Mouse (Mus musculus): ENCODE measurements around the gene Elmod1. TPM values are rescaled to one million over a fixed set of nuclear protein-coding genes. Genes with fewer than 3 reads are reported as not detected.
"Not testable (repeated sequence)": the region's sequence is repeated elsewhere in the genome, so short reads cannot be mapped to it uniquely, and the experiment has no call there.

Gene Elmod1
- 0.21 and 0.36 TPM in 2 replicates for polyA plus RNA-seq (2016; fragmentation: Nextera tagmentation; extraction: Ambion mirVana)

DNA sequence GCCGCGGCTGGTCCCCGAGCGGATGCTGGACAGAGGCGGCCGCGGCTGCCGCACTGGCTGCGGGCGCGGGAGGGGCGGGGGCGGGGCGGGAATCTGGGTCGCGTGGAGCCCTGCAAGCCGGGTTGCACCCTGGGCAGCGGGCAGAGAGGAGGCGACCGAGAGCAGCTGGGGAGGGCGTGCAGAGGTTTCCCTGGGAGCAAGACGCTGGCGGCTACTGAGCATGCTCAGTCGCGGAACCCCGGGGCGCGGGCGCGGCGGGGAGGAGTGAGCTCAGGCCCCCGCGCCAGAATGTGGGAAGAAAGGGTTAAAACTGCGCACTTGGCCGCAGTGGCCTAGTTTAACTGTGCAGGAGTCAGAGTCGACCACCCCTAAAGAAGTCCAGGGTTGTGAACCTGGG is at the start of gene Elmod1:
Gene Elmod1 (minus strand): TSS at position 180 of the 397 bp plus-strand sequence.
- WGBS: under 1% methylated on average over 34 of the region's 36 CpGs
- Histone ChIP-seq H3K9me3 (no peaks in the 10 kb centered on the region), H3K4me3 (peak within 1 kb of the TSS; percentile 78), H3K27ac (peak within 1 kb of the TSS; percentile 76), H3K27me3 (ENCODE audit: poor library complexity, severe bottlenecking) (peaks cover 45% of the 10 kb centered on the region), H3K36me3 (replicated peaks) (no peaks in the 10 kb centered on the region), H3K4me1 (peaks cover 19% of the 10 kb centered on the region)
- peak; percentile 55 for DNase-seq (ENCODE audit: extremely low spot score, low spot score)

DNA sequence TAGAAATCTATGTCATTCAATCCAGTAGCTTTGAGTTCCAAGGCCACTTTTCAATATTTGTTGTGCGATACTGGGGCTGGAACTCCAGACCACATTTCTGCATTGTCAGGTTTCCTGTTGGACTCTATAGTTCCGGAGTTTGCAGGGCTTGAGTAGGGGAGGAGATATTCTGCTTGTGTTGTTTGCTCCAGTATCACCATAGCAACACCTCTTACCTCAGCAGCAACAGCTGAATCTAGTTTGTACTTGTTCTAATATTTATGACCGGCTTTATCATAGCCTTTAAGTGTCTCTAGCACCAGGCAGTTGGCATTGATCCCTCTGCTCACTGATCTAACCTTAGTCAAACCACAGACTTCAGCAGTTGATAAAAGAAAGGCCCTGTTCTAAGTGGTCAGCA is 47.7 kb upstream of the Elmod1 start:
- WGBS: 90% methylated on average over 3 of the region's 3 CpGs
- no peak for DNase-seq (ENCODE audit: extremely low spot score, low spot score)

DNA sequence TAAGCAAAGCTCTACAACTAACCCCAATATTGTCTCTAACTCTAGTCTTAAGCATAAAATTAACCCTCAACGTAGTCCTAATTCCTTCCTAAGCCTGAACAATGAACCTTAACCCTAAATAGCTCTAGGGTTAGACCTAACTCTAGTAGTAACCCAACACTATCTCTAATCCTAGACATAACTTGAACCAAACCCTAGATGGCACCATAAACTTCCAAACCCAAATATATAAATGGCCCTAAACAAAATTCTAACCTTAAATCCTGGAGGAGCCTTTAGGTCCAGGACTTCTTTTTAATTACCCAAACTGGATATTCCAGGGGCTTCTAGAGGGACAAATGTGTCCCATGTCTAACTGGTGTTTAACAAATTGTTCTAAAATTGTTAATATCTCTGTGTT is 19.4 kb upstream of the Elmod1 start:
- no peak for DNase-seq (ENCODE audit: extremely low spot score, low spot score)
- Histone ChIP-seq H3K27me3 (ENCODE audit: poor library complexity, severe bottlenecking) (no peaks in the 10 kb centered on the region), H3K4me1 (no peaks in the 10 kb centered on the region; the same call in 1 of the 2 replicates), H3K36me3 (replicated peaks) (no peaks in the 10 kb centered on the region), H3K9me3 (no peaks in the 10 kb centered on the region), H3K27ac (no peak overlapping the region), H3K4me3 (no peak overlapping the region)
- 73% methylated on average over 1 of the region's 1 CpGs for WGBS

More for the DNA sequence above, 47.7 kb upstream of the Elmod1 start:
- no peaks in the 10 kb centered on the region; the same call in 1 of the 2 replicates for H3K9me3 ChIP-seq
- no peak overlapping the region for H3K27ac ChIP-seq
- no peaks in the 10 kb centered on the region for H3K36me3 ChIP-seq (replicated peaks)
- H3K4me1 ChIP-seq: no peaks in the 10 kb centered on the region
- no peak overlapping the region for H3K4me3 ChIP-seq
- no peaks in the 10 kb centered on the region for H3K27me3 ChIP-seq (ENCODE audit: poor library complexity, severe bottlenecking)

DNA sequence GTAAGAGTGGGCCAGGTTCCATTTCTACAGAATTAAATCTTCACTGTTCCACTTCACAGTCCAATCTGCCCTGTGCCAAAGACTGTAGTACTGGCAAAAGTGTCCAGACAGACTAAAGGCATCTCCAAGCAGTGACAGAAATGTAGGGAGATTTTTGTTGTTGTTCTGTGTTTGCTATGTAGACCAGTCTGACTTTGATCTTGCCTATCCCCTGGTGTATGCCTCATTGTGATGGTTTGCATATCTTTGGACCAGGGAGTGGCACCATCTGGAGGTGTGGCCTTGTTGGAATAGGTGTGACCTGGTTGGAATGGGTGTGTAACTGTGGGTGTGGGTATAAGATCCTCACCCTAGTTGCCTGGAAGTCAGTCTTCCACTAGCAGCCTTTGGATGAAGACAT is 17.5 kb upstream of the Elmod1 start:
- H3K4me3 ChIP-seq; H3K27me3 ChIP-seq (ENCODE audit: poor library complexity, severe bottlenecking); DNase-seq (ENCODE audit: extremely low spot score, low spot score); H3K27ac ChIP-seq; H3K9me3 ChIP-seq; H3K36me3 ChIP-seq (replicated peaks); H3K4me1 ChIP-seq: not testable (repeated sequence)

DNA sequence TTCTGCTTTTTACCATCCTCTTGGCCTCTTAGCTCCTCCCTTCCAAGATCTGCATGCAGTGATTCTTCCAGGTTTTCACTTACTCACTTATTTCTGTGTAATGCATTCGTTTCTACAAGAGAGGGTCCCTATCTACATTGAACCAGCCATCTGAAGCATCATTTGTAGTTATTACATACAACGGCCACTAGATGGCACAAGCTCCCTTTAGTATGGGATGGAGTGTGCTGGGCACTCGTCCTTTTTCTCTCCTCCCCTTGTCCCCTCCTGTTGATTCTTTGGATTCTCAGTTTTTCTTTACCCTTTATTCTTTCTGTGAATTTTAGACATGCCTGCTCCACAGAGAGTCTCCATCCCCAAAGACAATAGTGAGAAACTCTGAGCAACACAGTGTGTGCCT is 15.8 kb upstream of the Elmod1 start:
- no peak overlapping the region for H3K27ac ChIP-seq
- H3K4me3 ChIP-seq: no peak overlapping the region
- WGBS: 8% methylated on average over 3 of the region's 3 CpGs
- H3K36me3 ChIP-seq (replicated peaks): no peaks in the 10 kb centered on the region
- no peaks in the 10 kb centered on the region for H3K27me3 ChIP-seq (ENCODE audit: poor library complexity, severe bottlenecking)
- H3K9me3 ChIP-seq: no peaks in the 10 kb centered on the region
- DNase-seq (ENCODE audit: extremely low spot score, low spot score): no peak
- H3K4me1 ChIP-seq: no peaks in the 10 kb centered on the region; the same call in 1 of the 2 replicates

DNA sequence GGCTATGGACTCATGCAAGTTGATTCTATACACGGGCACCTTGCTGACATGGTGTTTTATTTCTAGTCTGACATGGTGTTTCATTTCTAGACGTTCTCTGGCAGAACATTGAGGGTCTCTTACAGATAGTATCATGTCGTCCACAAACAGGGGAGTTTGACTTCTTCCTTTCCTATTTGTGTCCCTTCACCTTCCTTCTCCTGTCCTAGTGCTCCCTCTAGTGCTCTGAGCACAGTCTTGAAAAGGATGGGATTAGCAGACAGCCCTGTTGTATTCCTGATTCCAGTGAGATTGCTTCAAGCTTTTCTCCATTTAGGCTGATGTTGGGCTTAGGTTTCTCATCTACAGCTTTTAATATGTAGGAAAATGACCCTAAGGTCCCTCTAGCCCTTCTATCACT is 11.9 kb upstream of the Elmod1 start:
- H3K36me3 ChIP-seq (replicated peaks): no peaks in the 10 kb centered on the region
- H3K27me3 ChIP-seq (ENCODE audit: poor library complexity, severe bottlenecking): 0 out of 2 replicates have a peak, but pooled peaks cover 5% of the 10 kb centered on the region
- H3K4me1 ChIP-seq: no peaks in the 10 kb centered on the region; the same call in 1 of the 2 replicates
- DNase-seq (ENCODE audit: extremely low spot score, low spot score): no peak
- H3K9me3 ChIP-seq: no peaks in the 10 kb centered on the region
- 55% methylated on average over 3 of the region's 3 CpGs for WGBS
- no peak overlapping the region for H3K27ac ChIP-seq
- no peak overlapping the region for H3K4me3 ChIP-seq

DNA sequence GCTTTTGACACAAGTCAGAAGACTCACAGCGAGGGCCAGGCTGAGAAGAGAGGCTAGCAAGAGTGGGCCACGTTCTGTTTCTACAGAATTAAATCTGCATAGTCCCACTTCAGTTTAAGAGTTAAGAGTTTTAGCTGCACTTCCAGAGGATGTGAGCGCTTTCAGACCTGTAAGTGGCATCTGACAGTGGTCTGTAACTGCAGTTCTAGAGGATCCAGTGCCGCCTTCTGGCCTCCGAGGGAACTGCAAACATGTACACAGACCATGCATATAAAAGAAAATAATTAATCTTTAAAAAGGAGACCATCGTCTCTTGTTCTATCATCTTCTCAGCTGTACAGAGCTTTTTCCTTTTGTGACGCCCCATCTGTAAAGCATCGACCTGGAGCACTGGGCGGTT is 9.8 kb upstream of the Elmod1 start:
- peak; percentile 42 for DNase-seq (ENCODE audit: extremely low spot score, low spot score)
- no peak overlapping the region for H3K27ac ChIP-seq
- H3K4me3 ChIP-seq: no peak overlapping the region
- WGBS: 34% methylated on average over 9 of the region's 9 CpGs
- 0 out of 2 replicates have a peak, but pooled peaks cover 5% of the 10 kb centered on the region for H3K27me3 ChIP-seq (ENCODE audit: poor library complexity, severe bottlenecking)
- H3K36me3 ChIP-seq (replicated peaks): no peaks in the 10 kb centered on the region
- H3K9me3 ChIP-seq: no peaks in the 10 kb centered on the region
- no peaks in the 10 kb centered on the region for H3K4me1 ChIP-seq

DNA sequence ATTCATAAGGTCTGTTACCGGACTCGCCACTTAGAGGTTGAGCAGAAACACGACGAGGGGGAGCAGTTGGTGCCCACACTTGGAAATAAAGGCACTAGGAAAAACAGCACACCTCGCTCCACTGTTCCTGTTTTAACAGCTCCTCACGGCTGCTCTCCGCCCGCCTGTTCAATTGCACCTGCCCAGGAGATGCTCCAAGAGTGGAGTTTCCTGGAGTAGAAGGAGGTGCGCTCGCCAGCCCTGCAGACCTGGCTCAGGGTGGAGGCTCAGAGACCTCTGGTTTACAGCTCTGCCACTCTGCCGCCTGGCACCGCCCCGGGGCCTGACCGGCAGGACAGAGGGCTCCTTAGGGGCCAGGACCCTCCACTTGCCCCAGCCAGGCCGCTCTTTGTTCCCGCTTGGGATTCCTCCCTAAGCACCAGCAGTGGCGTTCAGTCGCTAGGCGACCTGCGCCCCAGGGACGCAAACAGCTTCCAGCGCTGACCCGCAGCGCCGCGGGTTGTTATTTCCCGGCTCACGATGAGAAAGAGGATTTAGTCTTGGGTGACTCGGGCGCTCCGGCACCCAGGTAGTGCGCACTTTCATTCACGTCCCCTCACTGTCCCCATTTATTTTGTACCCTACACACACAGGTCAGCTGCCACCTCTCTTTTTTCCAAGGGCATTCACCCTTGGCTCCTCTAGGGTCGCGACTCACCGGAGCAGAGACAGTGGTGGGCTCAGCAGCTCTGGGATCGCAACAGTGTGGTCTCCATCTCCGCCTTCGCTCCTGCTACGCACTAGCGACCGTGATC is 576 bp downstream of the Elmod1 start:
- DNase-seq (ENCODE audit: extremely low spot score, low spot score): peak; percentile 60
- Histone ChIP-seq H3K27ac (peak overlapping the region; percentile 76), H3K9me3 (no peaks in the 10 kb centered on the region), H3K36me3 (replicated peaks) (no peaks in the 10 kb centered on the region), H3K4me1 (peaks cover 19% of the 10 kb centered on the region), H3K4me3 (peak overlapping the region; percentile 78), H3K27me3 (ENCODE audit: poor library complexity, severe bottlenecking) (peaks cover 45% of the 10 kb centered on the region)
- under 1% methylated on average over 42 of the region's 42 CpGs for WGBS

DNA sequence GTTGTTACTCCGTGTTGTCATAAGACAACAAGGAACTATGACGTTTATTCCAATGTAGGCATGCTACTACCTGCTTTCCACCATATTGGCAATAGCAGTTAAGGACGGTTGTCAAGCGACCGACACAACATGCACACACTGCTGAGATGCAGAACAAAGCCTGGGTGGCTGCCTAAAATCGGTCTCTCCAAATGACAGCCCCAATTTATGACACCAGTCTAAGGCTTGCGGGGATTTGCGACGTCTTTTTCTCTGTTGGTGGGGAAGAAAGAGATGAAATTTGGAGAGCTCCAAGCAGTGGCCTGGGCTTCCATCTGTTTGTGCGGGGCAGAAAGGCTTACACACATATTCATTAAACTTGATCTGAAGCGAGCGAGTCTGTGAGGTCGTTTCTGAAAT is 1.2 kb downstream of the Elmod1 start:
- peak; percentile 21 for DNase-seq (ENCODE audit: extremely low spot score, low spot score)
- H3K27me3 ChIP-seq (ENCODE audit: poor library complexity, severe bottlenecking): peaks cover 45% of the 10 kb centered on the region
- no peaks in the 10 kb centered on the region for H3K36me3 ChIP-seq (replicated peaks)
- H3K9me3 ChIP-seq: no peaks in the 10 kb centered on the region
- WGBS: 23% methylated on average over 13 of the region's 13 CpGs
- peak overlapping the region; percentile 78 for H3K4me3 ChIP-seq
- H3K27ac ChIP-seq: no peak overlapping the region
- peaks cover 19% of the 10 kb centered on the region for H3K4me1 ChIP-seq

DNA sequence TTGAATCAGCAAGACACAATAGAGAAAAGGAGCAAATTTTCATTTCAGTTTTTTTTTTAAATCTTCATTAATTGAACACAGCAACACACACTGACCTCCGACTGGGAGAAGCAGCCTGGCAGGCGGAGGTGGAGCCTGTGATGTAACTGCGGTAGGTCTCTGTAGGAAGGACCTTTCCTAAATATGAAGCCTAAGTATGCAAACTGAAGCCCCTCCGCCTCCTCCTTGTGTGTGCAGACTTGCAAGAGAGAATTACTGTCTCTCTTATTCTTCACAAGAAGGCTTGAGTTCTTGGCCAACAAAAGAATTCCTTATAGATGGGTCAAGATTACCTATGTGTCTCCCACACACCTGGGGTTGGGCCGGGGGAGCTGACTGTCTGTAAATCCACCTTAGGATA is 1.9 kb downstream of the Elmod1 start:
- Histone ChIP-seq H3K4me3 (no peak overlapping the region), H3K27me3 (ENCODE audit: poor library complexity, severe bottlenecking) (peaks cover 45% of the 10 kb centered on the region), H3K9me3 (no peaks in the 10 kb centered on the region), H3K4me1 (peaks cover 19% of the 10 kb centered on the region), H3K36me3 (replicated peaks) (no peaks in the 10 kb centered on the region), H3K27ac (no peak overlapping the region)
- 59% methylated on average over 5 of the region's 5 CpGs for WGBS
- DNase-seq (ENCODE audit: extremely low spot score, low spot score): no peak

DNA sequence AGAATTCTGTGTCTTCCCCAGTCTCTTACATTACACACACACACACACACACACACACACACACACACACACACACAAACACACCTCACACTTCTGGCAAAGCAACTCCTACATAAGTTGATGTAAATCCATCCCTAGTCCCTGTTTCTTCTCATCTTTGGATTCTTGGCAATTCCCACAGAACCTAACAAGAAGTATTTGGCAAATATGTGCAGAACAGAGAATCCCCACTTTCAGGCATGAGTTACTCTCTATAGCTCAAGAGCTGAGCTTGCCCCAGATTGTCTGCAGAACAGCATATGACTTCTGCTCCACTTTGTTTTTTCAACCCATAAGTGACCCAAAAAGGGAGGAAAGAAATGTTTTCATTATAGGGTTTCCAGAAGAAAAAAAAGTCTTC is 2.7 kb downstream of the Elmod1 start:
- Histone ChIP-seq H3K36me3 (replicated peaks) (no peaks in the 10 kb centered on the region), H3K4me1 (peaks cover 27% of the 10 kb centered on the region), H3K4me3 (no peak overlapping the region), H3K27ac (no peak overlapping the region), H3K27me3 (ENCODE audit: poor library complexity, severe bottlenecking) (peaks cover 45% of the 10 kb centered on the region), H3K9me3 (no peaks in the 10 kb centered on the region)
- DNase-seq (ENCODE audit: extremely low spot score, low spot score): no peak

DNA sequence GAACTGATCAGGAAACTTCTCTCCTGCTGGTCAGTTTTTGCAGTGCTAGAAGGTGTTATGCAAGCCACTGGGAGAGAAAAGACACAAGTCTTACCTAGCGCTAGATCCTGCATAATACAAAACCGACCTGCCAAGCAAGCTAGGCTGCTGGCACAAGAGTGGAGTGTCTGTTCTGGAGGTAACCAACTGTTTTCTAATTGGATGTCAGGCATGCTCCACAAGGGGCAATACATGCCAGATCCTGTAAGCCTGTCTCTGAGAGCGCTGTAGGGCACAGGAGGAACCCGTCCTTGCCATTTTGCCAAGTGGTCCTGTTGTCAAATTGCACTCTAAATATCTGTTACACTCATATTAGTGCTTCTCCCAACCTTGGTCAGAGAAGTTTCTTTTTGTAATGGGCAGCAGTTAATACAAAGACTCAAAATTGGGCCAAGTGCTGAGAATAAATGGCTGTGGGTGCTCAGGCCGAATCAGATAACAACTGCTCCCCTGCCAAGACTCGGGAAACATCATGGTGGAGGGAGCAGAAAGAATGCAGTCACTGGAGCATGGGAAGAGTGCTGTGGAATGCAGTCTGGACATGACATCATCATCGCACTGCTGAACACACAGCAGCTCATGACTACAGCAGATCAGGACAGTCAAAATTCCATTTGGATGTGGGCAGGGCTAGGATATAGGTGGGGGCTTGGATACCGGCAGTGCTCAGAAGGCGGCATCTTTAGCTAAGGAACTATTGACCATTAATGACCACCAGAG is 7.3 kb downstream of the Elmod1 start:
- peaks cover under 1% of the 10 kb centered on the region; the same call in 1 of the 2 replicates for H3K27me3 ChIP-seq (ENCODE audit: poor library complexity, severe bottlenecking)
- H3K4me1 ChIP-seq: peaks cover 9% of the 10 kb centered on the region; the same call in 1 of the 2 replicates
- no peak for DNase-seq (ENCODE audit: extremely low spot score, low spot score)
- WGBS: 68% methylated on average over 9 of the region's 9 CpGs
- H3K27ac ChIP-seq: no peak overlapping the region
- H3K36me3 ChIP-seq (replicated peaks): no peaks in the 10 kb centered on the region
- no peak overlapping the region for H3K4me3 ChIP-seq
- no peaks in the 10 kb centered on the region for H3K9me3 ChIP-seq

DNA sequence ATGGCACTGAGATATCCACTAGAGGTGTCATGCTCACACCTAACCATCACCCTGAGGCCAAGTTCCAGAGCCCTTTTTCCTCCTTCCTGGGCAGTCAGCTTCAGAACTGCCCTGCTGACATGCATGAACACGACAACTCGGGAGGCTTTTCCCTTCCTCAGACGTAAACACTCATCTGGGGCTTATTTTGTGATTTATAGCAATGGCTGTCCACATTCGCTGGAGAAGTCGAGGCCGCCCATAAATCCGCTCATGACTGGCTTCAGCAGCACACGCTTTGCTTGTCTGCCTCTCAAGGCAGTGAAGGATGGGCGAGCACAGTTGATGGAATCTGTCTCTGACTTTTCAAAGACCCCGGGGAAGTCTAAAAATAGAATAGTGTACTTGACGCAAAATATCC is 18.1 kb downstream of the Elmod1 start:
- Histone ChIP-seq H3K4me3 (no peak overlapping the region), H3K27me3 (ENCODE audit: poor library complexity, severe bottlenecking) (no peaks in the 10 kb centered on the region), H3K9me3 (no peaks in the 10 kb centered on the region), H3K36me3 (replicated peaks) (no peaks in the 10 kb centered on the region), H3K27ac (no peak overlapping the region), H3K4me1 (peaks cover 4% of the 10 kb centered on the region; the same call in 1 of the 2 replicates)
- WGBS: 93% methylated on average over 11 of the region's 11 CpGs
- no peak for DNase-seq (ENCODE audit: extremely low spot score, low spot score)

Data from forebrain, embryonic 10.5 days (tissue).